ENCODE assay signal across 1 mouse cellular context in the genomic region with DNA sequence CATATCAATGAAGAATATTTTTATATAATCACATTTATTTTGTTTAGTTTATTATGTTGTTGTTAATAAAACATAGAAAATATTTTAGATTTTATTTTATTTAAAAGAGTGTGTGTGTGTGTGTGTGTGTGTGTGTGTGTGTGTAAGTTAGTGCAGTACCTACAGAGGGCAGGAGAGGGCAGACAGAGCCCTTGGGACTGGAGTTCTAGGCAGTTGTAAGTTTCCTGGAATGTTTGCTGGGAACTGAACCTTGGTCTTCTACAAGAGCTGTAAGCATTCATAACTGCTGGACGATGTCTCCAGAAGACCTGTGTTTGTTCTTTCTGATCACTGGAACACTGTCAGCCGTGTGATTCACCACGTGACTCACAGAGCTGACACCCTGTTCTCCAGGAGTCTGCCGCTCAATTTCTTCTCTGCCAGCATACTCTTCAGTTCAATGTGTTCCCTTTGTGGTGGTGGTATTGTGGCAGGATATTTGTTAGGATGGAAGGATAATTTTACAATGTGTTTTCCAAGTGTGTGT.
TF ChIP-seq lines count a peak whose summit lies in the region.

No protein-coding gene starts in this region.

TF ChIP-seq in C2C12, 6 proteins besides CTCF, POLR2A, EP300 and RAD21 (continued from another document):
- TF ChIP-seq CEBPB (IDR thresholded peaks at IDR 0.05; ENCODE audit: low read depth) (no peak), USF1 (IDR thresholded peaks at IDR 0.05; ENCODE audit: low read depth) (peak; percentile 89), MAX (IDR thresholded peaks at IDR 0.05) (peak; percentile 47)
TF ChIP-seq in C2C12: peak in this region for 2.
